Mouse (Mus musculus) CH12.LX (cell line): Measurements from ENCODE around the gene Tnik. TPM values are rescaled to one million over a fixed set of nuclear protein-coding genes. Genes with fewer than 3 reads are reported as not detected.

Experiments used
- DNase-seq: peaks from one replicate; pipeline ENCODE4 v3.0.0-alpha.2; 2013; ENCODE audit errors: extremely low read depth
- H3K27ac ChIP-seq: 2 replicates; pipeline ENCODE4 v1.5.1; 2012; ENCODE audit warnings: low read depth, mild to moderate bottlenecking, control low read depth, moderate library complexity; ENCODE audit not compliant: insufficient read depth
- H3K27me3 ChIP-seq: replicated peaks from 2 replicates; pipeline ENCODE3; 2012; ENCODE audit warnings: inconsistent platforms
- H3K36me3 ChIP-seq, 2 experiments: replicated peaks in 1 of 2; 2 replicates each; pipeline versions ENCODE3 to v1.6.1; 2012; ENCODE audit warnings: inconsistent platforms in 1 of 2, low read length in 1 of 2, mild to moderate bottlenecking in 1 of 2, mixed read lengths in 1 of 2, moderate library complexity in 1 of 2; ENCODE audit not compliant: control insufficient read depth in 1 of 2, insufficient read depth in 1 of 2
- H3K4me1 ChIP-seq, 2 experiments: 2 replicates each; pipeline ENCODE4 v1.6.1; 2012; ENCODE audit warnings: inconsistent platforms in 1 of 2, moderate library complexity in 1 of 2; ENCODE audit not compliant: insufficient read depth in 2 of 2, control insufficient read depth in 1 of 2
- H3K4me2 ChIP-seq: 2 replicates; pipeline ENCODE4 v1.6.1; 2012; ENCODE audit warnings: low read depth, mild to moderate bottlenecking, control low read depth; ENCODE audit not compliant: poor library complexity, insufficient read depth, severe bottlenecking
- H3K4me3 ChIP-seq, 3 experiments: fragments of 150-350 bp in 1 of 3; sonication (generic) in 1 of 3; replicated peaks in 1 of 3; 2 replicates each; pipeline versions ENCODE3 to v1.5.1; 2011 to 2012; ENCODE audit warnings: low read depth in 2 of 3, low read length in 2 of 3, mild to moderate bottlenecking in 2 of 3, moderate library complexity in 2 of 3, control low read depth in 1 of 3, improper control_type of control experiment in 1 of 3, inconsistent platforms in 1 of 3, mixed read lengths in 1 of 3; ENCODE audit not compliant: poor library complexity in 1 of 3
- H3K79me2 ChIP-seq: replicated peaks from 2 replicates; pipeline ENCODE4 v1.6.1; 2012; ENCODE audit warnings: mild to moderate bottlenecking, moderate library complexity; ENCODE audit not compliant: control insufficient read depth, poor library complexity, insufficient read depth, severe bottlenecking; ENCODE audit errors: extremely low read depth
- H3K9ac ChIP-seq: 2 replicates; pipeline ENCODE4 v1.6.1; 2012; ENCODE audit warnings: low read depth, mild to moderate bottlenecking, control low read depth, moderate library complexity; ENCODE audit not compliant: insufficient read depth
- H3K9me3 ChIP-seq: replicated peaks from 2 replicates; pipeline ENCODE3; 2012; ENCODE audit warnings: low read length, inconsistent platforms, mixed read lengths
- BHLHE40 ChIP-seq: IDR thresholded peaks from 2 replicates; pipeline ENCODE4 v1.6.1; 2011; ENCODE audit warnings: mild to moderate bottlenecking, low read depth, low read length, improper control_type of control experiment
- CHD1 ChIP-seq: IDR thresholded peaks from 2 replicates; pipeline ENCODE4 v1.6.1; 2012; ENCODE audit warnings: low read depth, low read length, improper control_type of control experiment, inconsistent platforms
- GABPA ChIP-seq: IDR thresholded peaks from 2 replicates; pipeline ENCODE4 v1.6.1; 2012; ENCODE audit warnings: low read depth, low read length, improper control_type of control experiment, inconsistent platforms; ENCODE audit not compliant: insufficient replicate concordance
- HCFC1 ChIP-seq: IDR thresholded peaks from 2 replicates; pipeline ENCODE4 v1.6.1; 2012; ENCODE audit warnings: low read depth, mild to moderate bottlenecking, inconsistent platforms, low read length, improper control_type of control experiment
- JUN ChIP-seq: IDR thresholded peaks from 2 replicates; pipeline ENCODE4 v1.6.1; 2011; ENCODE audit warnings: low read depth, mild to moderate bottlenecking, low read length, improper control_type of control experiment, moderate library complexity; ENCODE audit not compliant: insufficient read depth
- KAT2A ChIP-seq: IDR thresholded peaks from 2 replicates; pipeline ENCODE4 v1.6.1; 2012; ENCODE audit warnings: low read length, improper control_type of control experiment, inconsistent platforms; ENCODE audit not compliant: insufficient replicate concordance
- MAFK ChIP-seq: IDR thresholded peaks from 2 replicates; pipeline ENCODE4 v1.6.1; 2011; ENCODE audit warnings: low read length, improper control_type of control experiment; ENCODE audit not compliant: insufficient replicate concordance
- MAX ChIP-seq: IDR thresholded peaks from 2 replicates; pipeline ENCODE4 v1.6.1; 2011; ENCODE audit warnings: low read length, improper control_type of control experiment
- MAZ ChIP-seq: IDR thresholded peaks from 2 replicates; pipeline ENCODE4 v1.6.1; 2012; ENCODE audit warnings: low read depth, mild to moderate bottlenecking, inconsistent platforms, low read length, improper control_type of control experiment, moderate library complexity
- MEF2A ChIP-seq: IDR thresholded peaks from 2 replicates; pipeline ENCODE4 v1.6.1; 2014; ENCODE audit warnings: low read depth, mild to moderate bottlenecking, inconsistent platforms, low read length, improper control_type of control experiment, borderline replicate concordance
- MYC ChIP-seq: IDR thresholded peaks from 2 replicates; pipeline ENCODE4 v1.6.1; 2011; ENCODE audit warnings: low read depth, mild to moderate bottlenecking, improper control_type of control experiment, low read length
- NELFE ChIP-seq: IDR thresholded peaks from 2 replicates; pipeline ENCODE4 v1.6.1; 2011; ENCODE audit warnings: low read depth, low read length, improper control_type of control experiment
- POLR2A ChIP-seq: IDR thresholded peaks from 2 replicates; pipeline ENCODE4 v1.6.1; 2011; ENCODE audit warnings: low read depth, mild to moderate bottlenecking, improper control_type of control experiment, low read length
- SIN3A ChIP-seq: IDR thresholded peaks from 2 replicates; pipeline ENCODE4 v1.6.1; 2012; ENCODE audit warnings: low read length, improper control_type of control experiment, inconsistent platforms
- SMC3 ChIP-seq: IDR thresholded peaks from 2 replicates; pipeline ENCODE4 v1.6.1; 2011; ENCODE audit warnings: low read depth, low read length, improper control_type of control experiment
- TBP ChIP-seq: conservative IDR thresholded peaks from 2 replicates; pipeline ENCODE4 v1.6.1; 2011; ENCODE audit warnings: low read depth, low read length, improper control_type of control experiment
- ZC3H11A ChIP-seq: IDR thresholded peaks from 2 replicates; pipeline ENCODE4 v1.6.1; 2012; ENCODE audit warnings: low read depth, mild to moderate bottlenecking, inconsistent platforms, low read length, improper control_type of control experiment
- dilution Hi-C: fragments of 300-500 bp; cut with MboI; formaldehyde crosslinking; loops from 2 replicates; pipeline ENCODE4 v1.14.3; 2020; ENCODE audit warnings: low sequenced_read_pairs; ENCODE audit not compliant: extremely low pct_unique_long_range_greater_than_20kb, extremely low pct_ligation_motif_present
- in situ Hi-C: fragments of 300-500 bp; cut with MboI; formaldehyde crosslinking; loops from 3 replicates; pipeline ENCODE4 v1.14.3; 2019; ENCODE audit warnings: low sequenced_read_pairs, low pct_ligation_motif_present, low pct_unique_long_range_greater_than_20kb, mixed read lengths
- polyA plus RNA-seq: library from polyadenylated mRNA; unstranded; fragments of >175 nt; gene quantifications from 2 replicates; pipeline ENCODE4 v1.2.1, GENCODE M21; 2012; ENCODE audit warnings: low read depth; ENCODE audit not compliant: insufficient read length
- total RNA-seq, 2 experiments: library from RNA; depleted of rRNA; stranded (reverse); fragments of 300-350 nt in 1 of 2; fragments of >200 nt in 1 of 2; gene quantifications; 2 replicates each; pipeline ENCODE4 v1.2.3; 2012 to 2014

Tnik gene
- total and polyA plus RNA-seq, 3 experiments, result 0.08 TPM; not detected in 2

- no peaks in the 10 kb centered on the region for H3K79me2 ChIP-seq
- no peaks in the 10 kb centered on the region for H3K4me1 ChIP-seq
- no peaks in the 10 kb centered on the region for H3K27me3 ChIP-seq
- no peaks in the 10 kb centered on the region for H3K36me3 ChIP-seq
- H3K4me3 ChIP-seq, result no peak overlapping the region
- TF ChIP-seq MYC, result no peak
- TF ChIP-seq SIN3A, result no peak
- no peak for TF ChIP-seq ZC3H11A
- TF ChIP-seq CHD1, result no peak
- no peak for TF ChIP-seq TBP
- no peak for TF ChIP-seq MAZ
- TF ChIP-seq BHLHE40, result no peak
- TF ChIP-seq MEF2A, result no peak
- no peak for TF ChIP-seq POLR2A
- TF ChIP-seq HCFC1, result no peak
- no peak for TF ChIP-seq JUN
- TF ChIP-seq MAFK, result no peak
- H3K27ac ChIP-seq, result no peak overlapping the region
- DNase-seq, result no peak
- dilution Hi-C loops, result no loop called here
- no peak overlapping the region for H3K9ac ChIP-seq
- H3K9me3 ChIP-seq, result peaks cover 72% of the 10 kb centered on the region
- H3K4me2 ChIP-seq, result no peak overlapping the region
- in situ Hi-C loops, result no loop called here
Measured at GRCm38 (mm10) chr3:28289693-28290092, 26.7 kb downstream of the Tnik start.

DNA sequence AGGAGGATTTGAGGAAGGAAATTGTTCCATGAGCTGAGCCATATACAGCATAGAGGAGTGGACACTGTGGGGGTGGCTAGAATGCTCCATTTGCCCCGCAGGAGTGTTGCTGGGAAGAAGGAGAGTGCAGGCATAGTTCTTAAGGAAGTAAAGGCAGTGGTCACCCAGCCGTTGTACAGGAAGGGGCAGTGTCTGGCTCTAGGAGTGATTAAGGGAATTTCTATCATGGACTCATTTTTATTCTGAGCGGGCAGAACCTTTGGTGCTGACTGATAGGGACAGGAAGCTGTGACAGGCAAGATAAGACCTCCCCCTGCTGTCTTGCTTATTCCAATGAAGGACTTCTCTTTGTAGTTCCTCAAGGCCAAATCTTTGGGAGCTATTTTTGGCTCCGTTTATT is 38.4 kb downstream of the Tnik start:
- no peak overlapping the region for H3K27ac ChIP-seq
- no peak for DNase-seq
- peaks cover 51% of the 10 kb centered on the region for H3K9me3 ChIP-seq
- H3K4me3 ChIP-seq, result no peak overlapping the region
- H3K4me2 ChIP-seq, result no peak overlapping the region
- no peaks in the 10 kb centered on the region for H3K79me2 ChIP-seq
- TF ChIP-seq JUN (no peak), SMC3 (no peak), MAFK (no peak), TBP (no peak), ZC3H11A (no peak), KAT2A (no peak), MAX (no peak), NELFE (no peak), MEF2A (no peak), GABPA (no peak)
- no peaks in the 10 kb centered on the region for H3K36me3 ChIP-seq
- no peaks in the 10 kb centered on the region for H3K27me3 ChIP-seq
- dilution Hi-C loops, result no loop called here
- no peak overlapping the region for H3K9ac ChIP-seq
- no peaks in the 10 kb centered on the region for H3K4me1 ChIP-seq
- in situ Hi-C loops, result no loop called here
